Mouse (Mus musculus): ENCODE measurements around the gene Mecr.
A peak's percentile ranks its signal among the peaks of the same experiment; 100 is the strongest.

Mecr gene

GRCm38 (mm10) chr4:131897787-131898186, 54.5 kb downstream of the Mecr start:
- peak; percentile 81 for DNase-seq

GRCm38 (mm10) chr4:131898503-131899179, 55.4 kb downstream of the Mecr start:
- DNase-seq, result no peak

GRCm38 (mm10) chr4:131899180-131899554, 55.9 kb downstream of the Mecr start:
- no peak for DNase-seq

GRCm38 (mm10) chr4:131901090-131901489, 57.8 kb downstream of the Mecr start:
- DNase-seq, result no peak

- peak; percentile 71 for DNase-seq
Measured at GRCm38 (mm10) chr4:131904478-131904877, 61.2 kb downstream of the Mecr start.

- peak; percentile 45 for DNase-seq
Measured at GRCm38 (mm10) chr4:131906423-131906822, 63.2 kb downstream of the Mecr start.

GRCm38 (mm10) chr4:131907912-131908311, 64.6 kb downstream of the Mecr start:
- DNase-seq, result no peak

GRCm38 (mm10) chr4:131910237-131910994, 67.1 kb downstream of the Mecr start:
- peak; percentile 45 for DNase-seq

- DNase-seq, result no peak
Measured at GRCm38 (mm10) chr4:131911521-131911920, 68.3 kb downstream of the Mecr start.

GRCm38 (mm10) chr4:131913526-131913925, 70.3 kb downstream of the Mecr start:
- DNase-seq, result no peak

GRCm38 (mm10) chr4:131914046-131914643, 70.9 kb downstream of the Mecr start:
- DNase-seq, result no peak

- DNase-seq, result peak; percentile 81
Measured at GRCm38 (mm10) chr4:131914891-131915469, 71.7 kb downstream of the Mecr start.

- no peak for DNase-seq
Measured at GRCm38 (mm10) chr4:131915821-131916328, 72.6 kb downstream of the Mecr start.

- DNase-seq, result peak; percentile 87
Measured at GRCm38 (mm10) chr4:131916425-131916824, 73.2 kb downstream of the Mecr start.

- DNase-seq, result peak; percentile 43
Measured at GRCm38 (mm10) chr4:131917010-131917555, 73.8 kb downstream of the Mecr start.

All from kidney, postnatal 14 days (tissue).